Mouse (Mus musculus) embryonic facial prominence, embryonic 15.5 days (tissue): ENCODE results near the gene Adk. TPM values are rescaled to one million over a fixed set of nuclear protein-coding genes. Genes with fewer than 3 reads are reported as not detected.

ENCODE experiments used
- ATAC-seq: fragments of 200-750 bp; cut with Nextera tagmentation; 2 replicates; pipeline ENCODE4 v1.8.0; 2017; ENCODE audit warnings: low read depth, moderate TSS enrichment; ENCODE audit not compliant: insufficient number of reproducible peaks, low FRiP score, low TSS enrichment
- H3K27ac ChIP-seq: fragments of 300-500 bp; sonication (generic); replicated peaks from 2 replicates; pipeline ENCODE4 v1.5.1; 2015; ENCODE audit warnings: mild to moderate bottlenecking, inconsistent platforms
- H3K27me3 ChIP-seq: fragments of 300-500 bp; sonication (generic); 2 replicates; pipeline ENCODE4 v1.6.1; 2015; ENCODE audit warnings: inconsistent platforms
- H3K36me3 ChIP-seq: fragments of 300-500 bp; sonication (generic); 2 replicates; pipeline ENCODE4 v1.6.1; 2015; ENCODE audit warnings: mild to moderate bottlenecking, inconsistent platforms
- H3K4me1 ChIP-seq: fragments of 300-500 bp; sonication (generic); 2 replicates; pipeline ENCODE4 v1.6.1; 2015; ENCODE audit warnings: inconsistent platforms
- H3K4me2 ChIP-seq: fragments of 300-500 bp; sonication (generic); replicated peaks from 2 replicates; pipeline ENCODE4 v1.6.1; 2015; ENCODE audit warnings: mild to moderate bottlenecking, inconsistent platforms
- H3K4me3 ChIP-seq: fragments of 300-500 bp; sonication (generic); replicated peaks from 2 replicates; pipeline ENCODE4 v1.5.1; 2015; ENCODE audit warnings: mild to moderate bottlenecking, inconsistent platforms
- H3K9ac ChIP-seq: fragments of 300-500 bp; sonication (generic); 2 replicates; pipeline ENCODE4 v1.6.1; 2015; ENCODE audit warnings: inconsistent platforms
- H3K9me3 ChIP-seq: fragments of 300-500 bp; sonication (generic); replicated peaks from 2 replicates; pipeline ENCODE4 v1.6.1; 2016; ENCODE audit warnings: inconsistent platforms
- WGBS: fragments of 180-500 bp; shearing (Covaris S2); methylation state at CpG from one replicate; pipeline ENCODE4 v1.1.7; 2015; 5-methylcytosine and 5-hydroxymethylcytosine counted together
- polyA plus RNA-seq: library from polyadenylated mRNA; unstranded; fragments of >200 nt; fragmentation: Nextera tagmentation; extraction: Ambion mirVana; gene quantifications from 2 replicates; pipeline ENCODE4 v1.2.1, GENCODE M21; 2015

Adk gene
- polyA plus RNA-seq = 138 and 139 TPM in 2 replicates

- no peaks in the 10 kb centered on the region for H3K9me3 ChIP-seq
- H3K27ac ChIP-seq = peak within 1 kb of the TSS; percentile 95
- H3K4me3 ChIP-seq = peak within 1 kb of the TSS; percentile 97
- peak within 1 kb of the TSS; percentile 77 for H3K9ac ChIP-seq
- peak within 1 kb of the TSS; percentile 98 for H3K4me2 ChIP-seq
- peak; percentile 98 for ATAC-seq
- H3K36me3 ChIP-seq = no peaks in the 10 kb centered on the region
- H3K4me1 ChIP-seq = peaks cover 4% of the 10 kb centered on the region; the same call in 1 of the 2 replicates
- WGBS = under 1% methylated on average over 48 of the region's 48 CpGs
- H3K27me3 ChIP-seq = no peaks in the 10 kb centered on the region
Observed at GRCm38 (mm10) chr14:21052112-21052780, at the start of gene Adk, which contains the start of gene Ap3m1. Gene Adk, plus strand, starts transcription at chr14:21052574. Gene Ap3m1, minus strand, starts transcription at chr14:21052508.

- no peak overlapping the region for H3K4me2 ChIP-seq
- H3K4me3 ChIP-seq = no peak overlapping the region
- H3K36me3 ChIP-seq = peaks cover 34% of the 10 kb centered on the region
- H3K9ac ChIP-seq = no peak overlapping the region
- no peaks in the 10 kb centered on the region for H3K9me3 ChIP-seq
- H3K4me1 ChIP-seq = no peaks in the 10 kb centered on the region
- no peak overlapping the region for H3K27ac ChIP-seq
- 76% methylated on average over 5 of the region's 5 CpGs for WGBS
- ATAC-seq = no peak
- no peaks in the 10 kb centered on the region for H3K27me3 ChIP-seq
Observed at GRCm38 (mm10) chr14:21013800-21014334, 38.5 kb upstream of the Adk start.

- Histone ChIP-seq H3K4me1 (no peaks in the 10 kb centered on the region), H3K27ac (no peak overlapping the region), H3K9me3 (no peaks in the 10 kb centered on the region), H3K9ac (no peak overlapping the region), H3K36me3 (peaks cover 56% of the 10 kb centered on the region), H3K4me3 (no peak overlapping the region), H3K27me3 (no peaks in the 10 kb centered on the region), H3K4me2 (no peak overlapping the region)
- WGBS = 91% methylated on average over 5 of the region's 5 CpGs
- no peak for ATAC-seq
Observed at GRCm38 (mm10) chr14:21017871-21018270, 34.5 kb upstream of the Adk start.

GRCm38 (mm10) chr14:21018977-21019376 is 33.4 kb upstream of the Adk start:
- no peaks in the 10 kb centered on the region for H3K27me3 ChIP-seq
- H3K4me3 ChIP-seq = no peak overlapping the region
- H3K36me3 ChIP-seq = peaks cover 57% of the 10 kb centered on the region
- WGBS = 31% methylated on average over 3 of the region's 3 CpGs
- no peak for ATAC-seq
- no peaks in the 10 kb centered on the region for H3K4me1 ChIP-seq
- no peak overlapping the region for H3K27ac ChIP-seq
- H3K4me2 ChIP-seq = no peak overlapping the region
- H3K9me3 ChIP-seq = no peaks in the 10 kb centered on the region
- H3K9ac ChIP-seq = no peak overlapping the region

- H3K27me3 ChIP-seq = no peaks in the 10 kb centered on the region
- no peaks in the 10 kb centered on the region for H3K4me1 ChIP-seq
- no peaks in the 10 kb centered on the region for H3K9me3 ChIP-seq
- ATAC-seq = no peak
- no peak overlapping the region for H3K4me2 ChIP-seq
- H3K9ac ChIP-seq = no peak overlapping the region
- WGBS = 92% methylated on average over 8 of the region's 8 CpGs
- H3K27ac ChIP-seq = no peak overlapping the region
- H3K4me3 ChIP-seq = no peak overlapping the region
- peaks cover 64% of the 10 kb centered on the region for H3K36me3 ChIP-seq
Observed at GRCm38 (mm10) chr14:21020435-21020834, 31.9 kb upstream of the Adk start.

GRCm38 (mm10) chr14:21027542-21027941 is 24.8 kb upstream of the Adk start:
- Histone ChIP-seq H3K36me3 (peaks cover 56% of the 10 kb centered on the region), H3K4me2 (no peak overlapping the region), H3K9ac (no peak overlapping the region), H3K27me3 (no peaks in the 10 kb centered on the region), H3K9me3 (no peaks in the 10 kb centered on the region), H3K4me3 (no peak overlapping the region), H3K27ac (no peak overlapping the region), H3K4me1 (peaks cover 10% of the 10 kb centered on the region)
- no peak for ATAC-seq

GRCm38 (mm10) chr14:21029025-21029659 is 23.2 kb upstream of the Adk start:
- Histone ChIP-seq H3K4me3 (no peak overlapping the region), H3K9ac (no peak overlapping the region), H3K27ac (no peak overlapping the region), H3K27me3 (no peaks in the 10 kb centered on the region), H3K4me1 (peaks cover 10% of the 10 kb centered on the region), H3K4me2 (no peak overlapping the region), H3K36me3 (peaks cover 56% of the 10 kb centered on the region), H3K9me3 (no peaks in the 10 kb centered on the region)
- ATAC-seq = no peak
- WGBS = 87% methylated on average over 11 of the region's 11 CpGs

- peak; percentile 65; the same call in 1 of the 2 replicates for ATAC-seq
- WGBS = 48% methylated on average over 6 of the region's 6 CpGs
- Histone ChIP-seq H3K4me1 (peaks cover 10% of the 10 kb centered on the region), H3K4me3 (no peak overlapping the region), H3K9ac (no peak overlapping the region), H3K36me3 (peaks cover 52% of the 10 kb centered on the region), H3K27ac (peak overlapping the region; percentile 63), H3K9me3 (no peaks in the 10 kb centered on the region), H3K27me3 (no peaks in the 10 kb centered on the region), H3K4me2 (no peak overlapping the region)
Observed at GRCm38 (mm10) chr14:21031783-21032511, 20.4 kb upstream of the Adk start.

GRCm38 (mm10) chr14:21034271-21034670 is 18.1 kb upstream of the Adk start:
- no peaks in the 10 kb centered on the region for H3K9me3 ChIP-seq
- no peak overlapping the region for H3K4me2 ChIP-seq
- peaks cover 10% of the 10 kb centered on the region for H3K4me1 ChIP-seq
- 87% methylated on average over 4 of the region's 4 CpGs for WGBS
- peaks cover 52% of the 10 kb centered on the region for H3K36me3 ChIP-seq
- no peak overlapping the region for H3K4me3 ChIP-seq
- peak overlapping the region; percentile 78 for H3K27ac ChIP-seq
- no peaks in the 10 kb centered on the region for H3K27me3 ChIP-seq
- no peak overlapping the region for H3K9ac ChIP-seq
- no peak for ATAC-seq

GRCm38 (mm10) chr14:21034791-21035190 is 17.6 kb upstream of the Adk start:
- H3K4me3 ChIP-seq = no peak overlapping the region
- no peak for ATAC-seq
- peaks cover 52% of the 10 kb centered on the region for H3K36me3 ChIP-seq
- no peaks in the 10 kb centered on the region for H3K27me3 ChIP-seq
- H3K4me1 ChIP-seq = peaks cover 10% of the 10 kb centered on the region
- no peak overlapping the region for H3K27ac ChIP-seq
- no peaks in the 10 kb centered on the region for H3K9me3 ChIP-seq
- H3K9ac ChIP-seq = no peak overlapping the region
- WGBS = 87% methylated on average over 3 of the region's 3 CpGs
- H3K4me2 ChIP-seq = no peak overlapping the region

- Histone ChIP-seq H3K27me3 (no peaks in the 10 kb centered on the region), H3K36me3 (peaks cover 39% of the 10 kb centered on the region), H3K4me3 (no peak overlapping the region), H3K9me3 (no peaks in the 10 kb centered on the region), H3K27ac (no peak overlapping the region), H3K9ac (no peak overlapping the region), H3K4me2 (no peak overlapping the region), H3K4me1 (no peaks in the 10 kb centered on the region)
- WGBS = 88% methylated on average over 12 of the region's 12 CpGs
- no peak for ATAC-seq
Observed at GRCm38 (mm10) chr14:21039077-21039476, 13.3 kb upstream of the Adk start.
